Mouse (Mus musculus) spleen, postnatal 4 days (tissue): ENCODE data around the gene Treml4.
A peak's percentile ranks its signal among the peaks of the same experiment; 100 is the strongest.

Experiments used
- DNase-seq, 2 experiments: peaks; one replicate each; pipeline ENCODE4 v3.0.0; 2022; ENCODE audit warnings: low spot score in 2 of 2

Gene Treml4

GRCm38 (mm10) chr17:48274098-48274497 is 10.0 kb downstream of the Treml4 start:
- no peak for DNase-seq

- DNase-seq, result peak; percentile 85 to 95
Observed at GRCm38 (mm10) chr17:48274885-48275284, 10.8 kb downstream of the Treml4 start.

GRCm38 (mm10) chr17:48275736-48276135 is 11.6 kb downstream of the Treml4 start:
- no peak for DNase-seq

GRCm38 (mm10) chr17:48278381-48278780 is 14.3 kb downstream of the Treml4 start:
- no peak for DNase-seq

- no peak for DNase-seq
Observed at GRCm38 (mm10) chr17:48279002-48279401, 14.9 kb downstream of the Treml4 start.

- DNase-seq, result no peak
Observed at GRCm38 (mm10) chr17:48280943-48281738, 17.0 kb downstream of the Treml4 start.

GRCm38 (mm10) chr17:48281739-48282085 is 17.6 kb downstream of the Treml4 start:
- peak in 1 of 2 experiments; percentile 45 for DNase-seq

- DNase-seq, result no peak
Observed at GRCm38 (mm10) chr17:48286765-48287164, 22.7 kb downstream of the Treml4 start.

GRCm38 (mm10) chr17:48287276-48287675 is 23.2 kb downstream of the Treml4 start:
- DNase-seq, result peak; percentile 62 to 83

GRCm38 (mm10) chr17:48293500-48294194 is 29.6 kb downstream of the Treml4 start:
- DNase-seq, result no peak

- DNase-seq, result peak in 1 of 2 experiments; percentile 47
Observed at GRCm38 (mm10) chr17:48299203-48299602, 35.1 kb downstream of the Treml4 start, which contains the start of gene Treml2. Treml2 (plus strand) TSS chr17:48299498.

GRCm38 (mm10) chr17:48299756-48300155 is 35.7 kb downstream of the Treml4 start:
- DNase-seq, result peak in 1 of 2 experiments; percentile 49

- peak; percentile 74 to 85 for DNase-seq
Observed at GRCm38 (mm10) chr17:48300199-48300598, 36.1 kb downstream of the Treml4 start.

GRCm38 (mm10) chr17:48300861-48301260 is 36.8 kb downstream of the Treml4 start:
- DNase-seq, result peak; percentile 53 to 72

- no peak for DNase-seq
Observed at GRCm38 (mm10) chr17:48301792-48302191, 37.7 kb downstream of the Treml4 start.

- DNase-seq, result no peak
Observed at GRCm38 (mm10) chr17:48312124-48312523, 48.0 kb downstream of the Treml4 start.

- peak in 1 of 2 experiments; percentile 34 for DNase-seq
Observed at GRCm38 (mm10) chr17:48315905-48316579, 51.9 kb downstream of the Treml4 start, which contains the start of gene B430306N03Rik. B430306N03Rik (plus strand) TSS chr17:48316141.

- no peak for DNase-seq
Observed at GRCm38 (mm10) chr17:48318686-48319085, 54.6 kb downstream of the Treml4 start.

GRCm38 (mm10) chr17:48321279-48321678 is 57.2 kb downstream of the Treml4 start:
- DNase-seq, result no peak

GRCm38 (mm10) chr17:48323236-48323635 is 59.1 kb downstream of the Treml4 start:
- no peak for DNase-seq

- peak in 1 of 2 experiments; percentile 45 for DNase-seq
Observed at GRCm38 (mm10) chr17:48324258-48324657, 60.2 kb downstream of the Treml4 start.
